Mouse (Mus musculus): Measurements from ENCODE around the gene Dennd4a. TPM values are rescaled to one million over a fixed set of nuclear protein-coding genes. Genes with fewer than 3 reads are reported as not detected.

Gene Dennd4a
- polyA plus RNA-seq, 1 experiment from 2014 or later, result 10.3 TPM

DNA sequence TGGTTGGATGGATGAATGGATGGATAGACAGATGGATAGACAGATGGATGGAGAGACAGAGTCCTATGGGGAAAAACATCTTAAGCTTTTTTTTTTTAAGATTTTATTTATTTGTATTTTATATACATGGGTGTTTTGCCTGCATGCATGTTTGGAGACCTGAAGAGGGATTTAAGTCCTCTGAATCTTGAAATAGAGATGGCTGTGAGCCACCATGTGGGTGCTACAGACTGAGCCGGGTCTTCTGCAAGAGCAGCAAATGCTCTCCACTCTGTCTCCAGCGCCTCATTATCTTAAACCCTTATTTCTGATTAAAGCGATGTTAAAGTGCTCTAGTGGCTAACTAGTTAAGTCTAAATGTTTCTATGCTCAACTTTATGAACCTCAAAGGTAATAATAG is 96.3 kb downstream of the Dennd4a start:
- no peaks in the 10 kb centered on the region for H3K27me3 ChIP-seq
- H3K36me3 ChIP-seq, result peaks cover 25% of the 10 kb centered on the region
- no peak for ATAC-seq (ENCODE audit: low FRiP score)
- H3K4me1 ChIP-seq, result no peaks in the 10 kb centered on the region
- no peak overlapping the region for H3K4me2 ChIP-seq (replicated peaks)
- H3K27ac ChIP-seq, result no peak overlapping the region
- no peak overlapping the region for H3K4me3 ChIP-seq
- no peaks in the 10 kb centered on the region for H3K9me3 ChIP-seq (replicated peaks)
- H3K9ac ChIP-seq, result no peak overlapping the region
- 97% methylated on average over 3 of the region's 3 CpGs for WGBS

DNA sequence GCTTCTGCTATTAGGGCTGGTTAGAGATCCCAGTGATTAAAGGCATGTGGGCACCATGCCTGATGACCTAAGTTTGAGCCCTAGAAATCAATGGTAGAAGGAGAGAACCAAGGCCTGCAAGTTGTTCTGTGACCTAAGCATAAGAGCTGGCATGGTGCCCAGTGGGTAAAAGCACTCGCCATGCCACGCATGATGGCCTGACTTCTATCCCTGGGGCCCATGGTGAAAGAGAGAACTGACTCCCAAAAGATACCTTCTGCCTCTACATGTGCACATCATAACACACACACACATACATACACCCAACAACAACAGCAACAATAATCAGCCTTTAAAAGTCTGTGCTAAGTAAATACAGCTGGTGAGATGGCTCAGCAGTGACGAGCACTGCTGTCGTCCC is 102.3 kb downstream of the Dennd4a start:
- 91% methylated on average over 4 of the region's 4 CpGs for WGBS
- H3K36me3 ChIP-seq, result peaks cover 28% of the 10 kb centered on the region
- H3K27me3 ChIP-seq, result no peaks in the 10 kb centered on the region

DNA sequence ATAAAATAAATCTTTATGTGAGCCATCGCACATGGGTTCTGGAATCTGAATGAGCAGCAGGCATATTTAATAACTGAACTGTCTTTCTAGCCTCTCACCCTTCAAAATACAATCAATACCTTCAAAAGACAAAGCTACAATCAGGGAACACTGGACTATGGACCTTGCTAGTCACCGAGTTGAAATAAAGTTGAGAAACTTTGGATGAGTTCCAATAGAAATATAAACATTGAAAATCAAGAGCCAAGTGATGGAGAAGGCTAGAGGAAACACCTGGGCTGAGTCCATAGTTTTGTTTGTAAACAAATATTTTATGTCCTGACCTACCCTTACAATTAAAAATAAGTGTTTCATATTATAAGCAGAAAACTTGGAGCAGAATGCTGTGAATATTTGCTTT is 102.8 kb downstream of the Dennd4a start:
- WGBS, result 92% methylated on average over 2 of the region's 2 CpGs
- Histone ChIP-seq H3K4me1 (no peaks in the 10 kb centered on the region), H3K4me3 (no peak overlapping the region), H3K9ac (no peak overlapping the region), H3K9me3 (replicated peaks) (0 out of 2 replicates have a peak, but pooled peaks cover 3% of the 10 kb centered on the region), H3K4me2 (replicated peaks) (no peak overlapping the region), H3K27ac (no peak overlapping the region), H3K27me3 (no peaks in the 10 kb centered on the region), H3K36me3 (peaks cover 28% of the 10 kb centered on the region)
- ATAC-seq (ENCODE audit: low FRiP score), result no peak

More for the DNA sequence above, 102.3 kb downstream of the Dennd4a start:
- Histone ChIP-seq H3K4me3 (no peak overlapping the region), H3K4me1 (no peaks in the 10 kb centered on the region), H3K9ac (no peak overlapping the region), H3K9me3 (replicated peaks) (0 out of 2 replicates have a peak, but pooled peaks cover 3% of the 10 kb centered on the region), H3K27ac (no peak overlapping the region), H3K4me2 (replicated peaks) (no peak overlapping the region)
- ATAC-seq (ENCODE audit: low FRiP score), result no peak

DNA sequence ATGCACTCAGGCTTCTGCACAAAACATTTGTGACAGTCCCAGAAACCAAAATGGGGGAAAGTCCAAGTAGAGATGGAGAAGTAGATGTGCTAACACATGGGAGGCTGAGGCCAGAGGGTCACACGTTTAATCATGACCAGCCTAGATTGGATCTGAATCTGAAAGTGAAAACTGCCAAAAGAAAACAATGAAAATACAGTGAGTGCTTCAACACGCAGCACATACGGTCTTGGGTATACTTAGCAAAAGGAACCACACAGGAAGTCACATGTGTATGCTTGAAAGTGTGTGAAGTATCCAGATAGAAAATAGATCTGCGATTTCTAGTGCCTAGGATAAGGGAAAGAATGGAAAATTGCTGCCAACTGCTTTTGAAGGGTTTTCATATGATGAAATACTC is 103.5 kb downstream of the Dennd4a start:
- Histone ChIP-seq H3K27ac (no peak overlapping the region), H3K9ac (no peak overlapping the region), H3K36me3 (peaks cover 28% of the 10 kb centered on the region), H3K9me3 (replicated peaks) (0 out of 2 replicates have a peak, but pooled peaks cover 3% of the 10 kb centered on the region), H3K27me3 (no peaks in the 10 kb centered on the region), H3K4me2 (replicated peaks) (no peak overlapping the region), H3K4me3 (no peak overlapping the region), H3K4me1 (no peaks in the 10 kb centered on the region)
- ATAC-seq (ENCODE audit: low FRiP score), result no peak
- WGBS, result 92% methylated on average over 4 of the region's 4 CpGs

DNA sequence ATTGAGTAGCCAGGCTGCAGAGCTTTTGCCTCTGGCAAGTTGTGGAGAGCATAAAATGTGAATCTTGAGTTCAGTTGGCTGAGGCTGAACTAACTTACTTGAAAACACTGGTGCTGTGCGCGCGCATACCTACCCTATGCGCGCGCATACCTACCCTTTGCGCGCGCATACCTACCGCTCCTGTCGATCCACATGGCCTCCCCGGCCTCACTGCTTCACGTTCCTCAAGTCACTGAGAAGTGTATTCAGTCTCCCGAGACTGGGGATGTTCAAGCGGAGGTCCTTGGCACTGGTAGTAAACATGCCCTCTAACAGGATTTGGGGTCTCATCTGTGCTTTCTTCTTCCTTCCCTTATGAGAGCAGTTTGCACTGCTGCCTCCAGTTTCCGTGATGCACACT is 107.4 kb downstream of the Dennd4a start:
- Histone ChIP-seq H3K4me1 (no peaks in the 10 kb centered on the region), H3K9ac (no peak overlapping the region), H3K36me3 (peaks cover 10% of the 10 kb centered on the region), H3K4me2 (replicated peaks) (peak overlapping the region; percentile 38), H3K4me3 (peak overlapping the region; percentile 18), H3K27me3 (no peaks in the 10 kb centered on the region), H3K9me3 (replicated peaks) (0 out of 2 replicates have a peak, but pooled peaks cover 2% of the 10 kb centered on the region), H3K27ac (no peak overlapping the region)
- 45% methylated on average over 16 of the region's 16 CpGs for WGBS
- ATAC-seq (ENCODE audit: low FRiP score), result no peak

DNA sequence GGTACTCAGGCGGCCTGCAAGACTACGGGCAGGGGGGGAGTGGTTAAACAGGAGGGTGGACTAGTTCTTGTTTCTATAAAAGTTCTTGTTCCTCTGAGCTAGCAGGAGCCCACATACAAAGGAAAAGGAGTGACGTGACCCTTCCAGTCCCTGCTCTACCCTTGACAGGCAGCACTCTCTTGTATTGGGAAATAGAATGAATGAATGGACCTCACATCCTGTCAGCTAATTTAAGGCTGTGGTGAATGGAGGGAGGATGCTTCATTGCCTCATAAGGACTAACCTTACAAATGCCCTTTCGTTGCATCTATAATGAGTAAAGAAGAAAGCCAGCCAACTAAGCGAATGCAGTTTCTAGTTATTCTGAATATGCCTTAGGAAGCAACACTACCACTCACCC is 114.6 kb downstream of the Dennd4a start:
- Histone ChIP-seq H3K4me1 (no peaks in the 10 kb centered on the region), H3K27ac (no peak overlapping the region), H3K4me2 (replicated peaks) (no peak overlapping the region), H3K4me3 (no peak overlapping the region), H3K36me3 (no peaks in the 10 kb centered on the region), H3K9ac (no peak overlapping the region), H3K9me3 (replicated peaks) (no peaks in the 10 kb centered on the region), H3K27me3 (no peaks in the 10 kb centered on the region)
- no peak for ATAC-seq (ENCODE audit: low FRiP score)
- 55% methylated on average over 5 of the region's 5 CpGs for WGBS

DNA sequence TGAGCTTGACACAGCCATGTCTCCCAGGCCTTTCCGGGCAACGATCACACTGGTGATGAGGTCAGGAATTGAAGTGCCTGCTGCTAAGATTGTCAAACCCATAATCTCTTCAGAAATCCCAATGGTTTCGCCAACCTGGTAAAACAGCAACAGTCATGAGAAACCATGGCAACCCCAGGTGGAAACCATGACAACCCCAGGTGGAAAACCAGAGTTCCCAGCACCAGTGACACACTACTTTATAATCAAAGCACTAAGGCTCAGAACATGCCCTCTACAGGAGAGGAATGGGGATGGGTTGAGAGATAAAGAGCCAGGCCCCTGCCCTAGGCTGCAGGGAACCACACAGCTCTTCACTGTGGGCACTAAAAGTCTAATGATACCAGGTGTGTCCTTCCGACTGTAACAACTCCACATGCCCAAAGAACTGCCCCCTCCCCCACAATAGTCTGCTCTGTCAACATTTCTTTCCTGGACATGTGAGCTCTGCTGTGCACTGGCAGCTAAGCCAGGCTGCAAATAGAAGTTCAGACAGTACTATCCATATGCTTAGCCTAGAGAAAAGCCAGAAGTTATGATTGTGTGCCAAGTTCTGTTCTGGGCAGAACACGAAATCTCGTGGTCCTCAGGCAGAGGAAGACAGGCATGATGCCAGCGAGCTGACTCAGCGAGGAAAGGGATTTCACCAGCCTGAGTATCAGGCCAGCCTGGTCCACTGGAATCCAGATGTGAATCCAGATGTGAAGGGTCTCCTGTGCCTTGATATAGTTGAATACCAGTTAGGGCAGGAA is 115.3 kb downstream of the Dennd4a start:
- H3K9ac ChIP-seq, result no peak overlapping the region
- H3K4me3 ChIP-seq, result no peak overlapping the region
- H3K36me3 ChIP-seq, result no peaks in the 10 kb centered on the region
- ATAC-seq (ENCODE audit: low FRiP score), result no peak
- no peak overlapping the region for H3K4me2 ChIP-seq (replicated peaks)
- H3K27ac ChIP-seq, result no peak overlapping the region
- H3K4me1 ChIP-seq, result no peaks in the 10 kb centered on the region
- H3K27me3 ChIP-seq, result no peaks in the 10 kb centered on the region
- WGBS, result 85% methylated on average over 8 of the region's 8 CpGs
- H3K9me3 ChIP-seq (replicated peaks), result no peaks in the 10 kb centered on the region

DNA sequence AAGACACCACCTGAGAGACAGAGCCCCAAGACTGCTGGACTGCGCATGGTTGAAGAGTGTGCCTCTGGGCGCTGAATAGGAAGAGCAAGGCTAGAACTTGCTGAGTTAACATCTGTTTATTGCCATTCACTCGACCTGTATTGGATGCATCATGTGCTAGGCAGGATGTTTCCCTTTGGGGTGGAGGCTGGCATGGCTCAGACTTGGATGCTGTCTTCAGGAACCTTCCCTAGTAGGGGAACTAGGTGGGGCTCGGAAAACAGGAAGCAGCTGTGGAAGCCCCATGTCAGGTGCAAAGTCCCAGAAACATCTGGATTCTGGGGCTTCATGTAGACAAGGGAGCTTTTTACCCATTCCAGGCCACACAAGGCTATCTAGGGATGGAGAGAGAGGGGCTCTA is 119.1 kb downstream of the Dennd4a start:
- Histone ChIP-seq H3K4me2 (replicated peaks) (no peak overlapping the region), H3K27me3 (no peaks in the 10 kb centered on the region), H3K9ac (no peak overlapping the region), H3K9me3 (replicated peaks) (no peaks in the 10 kb centered on the region), H3K4me1 (no peaks in the 10 kb centered on the region), H3K36me3 (no peaks in the 10 kb centered on the region), H3K27ac (no peak overlapping the region), H3K4me3 (no peak overlapping the region)
- WGBS, result 79% methylated on average over 4 of the region's 4 CpGs
- ATAC-seq (ENCODE audit: low FRiP score), result no peak

DNA sequence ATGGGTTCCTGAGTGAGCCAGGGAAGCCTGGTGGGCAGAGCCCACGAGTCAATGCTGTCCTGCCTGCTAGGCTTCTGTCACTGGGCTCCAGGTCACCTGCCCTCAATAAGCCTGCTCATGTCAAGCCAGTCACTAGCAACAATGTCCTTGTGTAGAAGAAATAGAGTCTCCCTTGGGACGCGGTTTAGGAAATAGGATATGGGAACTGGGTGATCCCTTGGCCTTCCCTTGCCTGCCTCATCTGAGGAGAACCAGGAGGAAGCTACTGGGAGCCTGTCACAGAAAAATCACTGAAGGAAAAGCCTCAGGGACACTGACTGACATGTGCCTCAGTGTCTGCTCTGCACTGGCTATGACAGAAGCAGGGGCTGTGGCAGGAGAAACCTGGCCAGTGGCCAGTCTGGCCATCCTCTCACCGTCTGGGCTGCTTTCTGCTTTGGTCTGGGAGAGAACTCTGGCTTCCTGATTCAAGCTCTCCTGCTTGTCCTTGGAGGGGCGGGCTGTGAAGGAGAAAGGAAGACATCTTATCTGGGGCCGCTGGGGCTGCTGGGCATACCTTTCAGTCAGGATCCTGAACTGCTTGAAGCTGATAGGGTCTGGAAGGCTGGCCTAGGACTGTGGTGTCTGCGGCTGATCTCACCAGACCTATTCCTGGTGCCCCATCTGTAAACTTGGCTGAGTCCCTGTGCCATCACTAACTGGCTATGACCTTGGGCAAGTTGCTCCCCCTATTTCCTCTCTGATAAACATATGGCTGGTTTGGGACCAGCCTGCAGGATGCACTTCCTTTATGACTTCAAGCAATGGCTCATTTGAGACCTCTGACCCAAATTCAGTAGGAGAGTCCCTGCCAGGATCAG is 120.8 kb downstream of the Dennd4a start:
- Histone ChIP-seq H3K9ac (no peak overlapping the region), H3K4me3 (no peak overlapping the region), H3K9me3 (replicated peaks) (no peaks in the 10 kb centered on the region), H3K27me3 (no peaks in the 10 kb centered on the region), H3K4me2 (replicated peaks) (no peak overlapping the region), H3K27ac (no peak overlapping the region), H3K36me3 (no peaks in the 10 kb centered on the region), H3K4me1 (no peaks in the 10 kb centered on the region)
- 76% methylated on average over 7 of the region's 7 CpGs for WGBS
- ATAC-seq (ENCODE audit: low FRiP score), result no peak

DNA sequence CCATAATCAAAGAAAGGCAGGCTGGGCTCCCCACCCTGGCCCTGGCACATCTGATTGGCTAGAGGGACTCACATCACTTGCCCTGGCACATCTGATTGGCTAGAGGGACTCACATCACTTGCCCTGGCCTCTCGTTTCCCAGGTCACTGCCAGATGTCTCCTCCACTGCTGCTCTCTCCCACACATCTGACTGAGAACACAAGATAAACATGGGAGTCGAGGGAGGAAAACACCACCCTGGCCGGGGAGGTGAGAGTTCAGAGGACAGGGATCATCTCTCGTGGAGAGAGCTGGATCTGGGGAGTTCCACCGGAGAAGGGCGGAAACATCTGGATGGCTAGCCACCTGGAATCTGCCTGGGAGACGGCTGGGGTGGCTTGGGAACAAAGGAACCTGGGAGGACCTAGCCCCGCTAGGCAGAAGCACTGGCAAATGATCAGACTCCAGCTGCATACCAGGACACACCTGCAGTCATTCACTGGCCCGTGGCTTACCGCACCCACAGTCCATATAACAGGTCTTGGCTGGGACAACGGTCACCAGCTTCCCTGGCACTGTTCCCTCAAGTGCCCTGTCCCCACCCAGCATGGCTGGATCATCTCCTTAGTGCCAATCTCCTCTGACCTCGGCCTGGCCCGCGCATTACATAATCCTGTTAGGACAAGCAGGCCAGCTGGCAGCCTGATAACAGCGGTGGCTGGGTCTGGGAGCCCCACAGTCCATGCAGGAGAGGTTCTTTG is 123.0 kb downstream of the Dennd4a start:
- 61% methylated on average over 15 of the region's 15 CpGs for WGBS
- ATAC-seq (ENCODE audit: low FRiP score), result no peak
- Histone ChIP-seq H3K4me3 (no peak overlapping the region), H3K27me3 (no peaks in the 10 kb centered on the region), H3K9ac (no peak overlapping the region), H3K4me1 (no peaks in the 10 kb centered on the region), H3K36me3 (no peaks in the 10 kb centered on the region), H3K27ac (0 out of 2 replicates have a peak overlapping the region, but pooled peaks have one; percentile 8), H3K4me2 (replicated peaks) (peak overlapping the region; percentile 21), H3K9me3 (replicated peaks) (no peaks in the 10 kb centered on the region)

DNA sequence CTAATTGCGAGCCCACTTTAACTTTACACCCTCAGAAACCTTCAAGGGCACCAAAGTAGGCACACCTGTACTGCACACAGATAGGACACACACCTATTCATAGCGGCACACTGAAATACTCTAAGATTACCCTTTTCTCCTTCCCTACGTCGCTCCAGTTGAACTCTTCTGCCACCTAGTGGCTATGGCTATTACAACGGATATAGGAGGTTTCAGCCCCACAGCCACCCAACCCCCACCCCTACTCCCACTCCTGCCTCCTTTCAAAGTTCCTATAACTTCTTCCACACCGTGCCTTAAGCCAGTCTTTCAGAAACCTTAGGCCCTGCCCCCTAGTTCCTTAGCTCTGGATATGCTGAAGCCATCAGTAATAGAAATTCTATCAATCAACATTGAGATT is 125.4 kb downstream of the Dennd4a start:
- Histone ChIP-seq H3K4me3 (no peak overlapping the region), H3K4me2 (replicated peaks) (no peak overlapping the region), H3K27ac (no peak overlapping the region), H3K27me3 (peaks cover 2% of the 10 kb centered on the region; the same call in 1 of the 2 replicates), H3K9ac (no peak overlapping the region), H3K9me3 (replicated peaks) (no peaks in the 10 kb centered on the region), H3K36me3 (no peaks in the 10 kb centered on the region), H3K4me1 (no peaks in the 10 kb centered on the region)
- ATAC-seq (ENCODE audit: low FRiP score), result no peak
- WGBS, result 9% methylated on average over 6 of the region's 6 CpGs

DNA sequence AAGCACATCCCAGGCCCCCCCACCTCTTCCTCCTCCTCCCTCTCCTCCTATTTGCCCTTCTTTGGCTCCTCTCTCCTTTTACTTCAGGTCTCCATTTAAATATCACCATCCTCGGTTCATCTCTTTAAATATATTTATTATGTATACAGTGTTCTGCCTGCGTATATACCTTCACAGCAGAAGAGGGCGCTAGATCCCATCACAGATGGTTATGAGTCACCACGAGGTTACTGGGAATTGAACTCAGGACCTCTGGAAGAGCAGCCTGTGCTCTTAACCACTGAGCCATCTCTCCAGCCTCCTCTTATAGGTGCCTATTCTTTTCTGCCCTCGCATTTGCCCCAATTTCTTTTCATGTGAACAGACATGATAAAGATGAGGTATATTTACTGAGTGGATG is 126.4 kb downstream of the Dennd4a start:
- Histone ChIP-seq H3K27ac (no peak overlapping the region), H3K27me3 (peaks cover 2% of the 10 kb centered on the region; the same call in 1 of the 2 replicates), H3K4me1 (no peaks in the 10 kb centered on the region), H3K9ac (no peak overlapping the region), H3K36me3 (no peaks in the 10 kb centered on the region), H3K4me2 (replicated peaks) (no peak overlapping the region), H3K4me3 (no peak overlapping the region), H3K9me3 (replicated peaks) (no peaks in the 10 kb centered on the region)
- no peak for ATAC-seq (ENCODE audit: low FRiP score)
- WGBS, result 60% methylated on average over 5 of the region's 5 CpGs

Data from hindbrain, embryonic 12.5 days (tissue).